Mouse (Mus musculus): ENCODE data around the gene Tmem102. TPM values are rescaled to one million over a fixed set of nuclear protein-coding genes. Genes with fewer than 3 reads are reported as not detected.

Gene Tmem102
- polyA plus RNA-seq, 1 experiment from 2014 or later: 3.1 TPM

- H3K9ac ChIP-seq (ENCODE audit: low read length): peak overlapping the region; percentile 98
- H3K27me3 ChIP-seq (ENCODE audit: control insufficient read depth, insufficient read depth, low read length): no peaks in the 10 kb centered on the region
- H3K27ac ChIP-seq (ENCODE audit: low read length): peak overlapping the region; percentile 93
- ATAC-seq (replicated peaks; ENCODE audit: extremely low read depth, insufficient read depth, low FRiP score): no peak
- no peaks in the 10 kb centered on the region for H3K36me3 ChIP-seq (ENCODE audit: control insufficient read depth, insufficient read depth)
- H3K9me3 ChIP-seq (replicated peaks; ENCODE audit: control insufficient read depth, low read length): no peaks in the 10 kb centered on the region
- WGBS: 46% methylated on average over 13 of the region's 13 CpGs
- H3K4me2 ChIP-seq (ENCODE audit: low read depth, low read length): peak overlapping the region; percentile 77
- peak overlapping the region; percentile 95 for H3K4me3 ChIP-seq (ENCODE audit: low read length)
- H3K4me1 ChIP-seq (ENCODE audit: control insufficient read depth, insufficient read depth, low read length): peaks cover 10% of the 10 kb centered on the region; the same call in 1 of the 2 replicates
These were observed 38.4 kb downstream of the Tmem102 start for GRCm38 (mm10) chr11:69766872-69767624.

- H3K4me3 ChIP-seq (ENCODE audit: low read length): peak overlapping the region; percentile 95
- peak overlapping the region; percentile 77 for H3K4me2 ChIP-seq (ENCODE audit: low read depth, low read length)
- H3K36me3 ChIP-seq (ENCODE audit: control insufficient read depth, insufficient read depth): no peaks in the 10 kb centered on the region
- no peaks in the 10 kb centered on the region for H3K9me3 ChIP-seq (replicated peaks; ENCODE audit: control insufficient read depth, low read length)
- WGBS: 1% methylated on average over 37 of the region's 37 CpGs
- peak overlapping the region; percentile 93 for H3K27ac ChIP-seq (ENCODE audit: low read length)
- H3K4me1 ChIP-seq (ENCODE audit: control insufficient read depth, insufficient read depth, low read length): peaks cover 10% of the 10 kb centered on the region; the same call in 1 of the 2 replicates
- peak; percentile 86 for ATAC-seq (replicated peaks; ENCODE audit: extremely low read depth, insufficient read depth, low FRiP score)
- peak overlapping the region; percentile 98 for H3K9ac ChIP-seq (ENCODE audit: low read length)
- no peaks in the 10 kb centered on the region for H3K27me3 ChIP-seq (ENCODE audit: control insufficient read depth, insufficient read depth, low read length)
These were observed 39.3 kb downstream of the Tmem102 start for GRCm38 (mm10) chr11:69766126-69766609.

- H3K4me3 ChIP-seq (ENCODE audit: low read length): peak within 1 kb of the TSS; percentile 95
- H3K9ac ChIP-seq (ENCODE audit: low read length): peak within 1 kb of the TSS; percentile 98
- no peaks in the 10 kb centered on the region for H3K36me3 ChIP-seq (ENCODE audit: control insufficient read depth, insufficient read depth)
- H3K4me1 ChIP-seq (ENCODE audit: control insufficient read depth, insufficient read depth, low read length): peaks cover 10% of the 10 kb centered on the region
- peak within 1 kb of the TSS; percentile 77 for H3K4me2 ChIP-seq (ENCODE audit: low read depth, low read length)
- ATAC-seq (replicated peaks; ENCODE audit: extremely low read depth, insufficient read depth, low FRiP score): peak; percentile 63
- 15% methylated on average over 50 of the region's 55 CpGs for WGBS
- H3K9me3 ChIP-seq (replicated peaks; ENCODE audit: control insufficient read depth, low read length): no peaks in the 10 kb centered on the region
- no peaks in the 10 kb centered on the region for H3K27me3 ChIP-seq (ENCODE audit: control insufficient read depth, insufficient read depth, low read length)
- peak within 1 kb of the TSS; percentile 93 for H3K27ac ChIP-seq (ENCODE audit: low read length)
These were observed 40.0 kb downstream of the Tmem102 start, which contains the start of gene Zbtb4 for GRCm38 (mm10) chr11:69765221-69766125. TSS of gene Zbtb4 (plus strand) at chr11:69765912.

GRCm38 (mm10) chr11:69763551-69763950 is 41.9 kb downstream of the Tmem102 start:
- Histone ChIP-seq H3K27me3 (ENCODE audit: control insufficient read depth, insufficient read depth, low read length) (no peaks in the 10 kb centered on the region), H3K9ac (ENCODE audit: low read length) (no peak overlapping the region), H3K4me1 (ENCODE audit: control insufficient read depth, insufficient read depth, low read length) (peaks cover 21% of the 10 kb centered on the region), H3K27ac (ENCODE audit: low read length) (no peak overlapping the region), H3K4me3 (ENCODE audit: low read length) (no peak overlapping the region), H3K36me3 (ENCODE audit: control insufficient read depth, insufficient read depth) (no peaks in the 10 kb centered on the region), H3K9me3 (replicated peaks; ENCODE audit: control insufficient read depth, low read length) (no peaks in the 10 kb centered on the region), H3K4me2 (ENCODE audit: low read depth, low read length) (no peak overlapping the region)
- ATAC-seq (replicated peaks; ENCODE audit: extremely low read depth, insufficient read depth, low FRiP score): no peak
- WGBS: 74% methylated on average over 7 of the region's 7 CpGs

- peaks cover 27% of the 10 kb centered on the region for H3K4me1 ChIP-seq (ENCODE audit: control insufficient read depth, insufficient read depth, low read length)
- no peak within 1 kb of the TSS for H3K9ac ChIP-seq (ENCODE audit: low read length)
- no peaks in the 10 kb centered on the region for H3K36me3 ChIP-seq (ENCODE audit: control insufficient read depth, insufficient read depth)
- 61% methylated on average over 1 of the region's 1 CpGs for WGBS
- H3K27ac ChIP-seq (ENCODE audit: low read length): no peak within 1 kb of the TSS
- no peak within 1 kb of the TSS for H3K4me3 ChIP-seq (ENCODE audit: low read length)
- no peak within 1 kb of the TSS for H3K4me2 ChIP-seq (ENCODE audit: low read depth, low read length)
- no peak for ATAC-seq (replicated peaks; ENCODE audit: extremely low read depth, insufficient read depth, low FRiP score)
- no peaks in the 10 kb centered on the region for H3K9me3 ChIP-seq (replicated peaks; ENCODE audit: control insufficient read depth, low read length)
- no peaks in the 10 kb centered on the region for H3K27me3 ChIP-seq (ENCODE audit: control insufficient read depth, insufficient read depth, low read length)
These were observed 43.6 kb downstream of the Tmem102 start, which contains the start of gene Slc35g3 for GRCm38 (mm10) chr11:69761868-69762267. TSS of gene Slc35g3 (minus strand) at chr11:69761968.

- Histone ChIP-seq H3K27me3 (ENCODE audit: control insufficient read depth, insufficient read depth, low read length) (no peaks in the 10 kb centered on the region), H3K4me1 (ENCODE audit: control insufficient read depth, insufficient read depth, low read length) (peaks cover 30% of the 10 kb centered on the region), H3K27ac (ENCODE audit: low read length) (no peak overlapping the region), H3K9ac (ENCODE audit: low read length) (no peak overlapping the region), H3K4me3 (ENCODE audit: low read length) (no peak overlapping the region), H3K9me3 (replicated peaks; ENCODE audit: control insufficient read depth, low read length) (no peaks in the 10 kb centered on the region), H3K4me2 (ENCODE audit: low read depth, low read length) (no peak overlapping the region), H3K36me3 (ENCODE audit: control insufficient read depth, insufficient read depth) (no peaks in the 10 kb centered on the region)
- ATAC-seq (replicated peaks; ENCODE audit: extremely low read depth, insufficient read depth, low FRiP score): no peak
- 97% methylated on average over 7 of the region's 7 CpGs for WGBS
These were observed 44.6 kb downstream of the Tmem102 start for GRCm38 (mm10) chr11:69760901-69761200.

GRCm38 (mm10) chr11:69760160-69760900 is 45.1 kb downstream of the Tmem102 start:
- no peak for ATAC-seq (replicated peaks; ENCODE audit: extremely low read depth, insufficient read depth, low FRiP score)

GRCm38 (mm10) chr11:69758971-69759721 is 46.3 kb downstream of the Tmem102 start:
- H3K4me3 ChIP-seq (ENCODE audit: low read length): peak overlapping the region; percentile 78
- WGBS: under 1% methylated on average over 37 of the region's 37 CpGs
- H3K36me3 ChIP-seq (ENCODE audit: control insufficient read depth, insufficient read depth): no peaks in the 10 kb centered on the region
- peak overlapping the region; percentile 88 for H3K4me2 ChIP-seq (ENCODE audit: low read depth, low read length)
- H3K27ac ChIP-seq (ENCODE audit: low read length): peak overlapping the region; percentile 99
- no peaks in the 10 kb centered on the region for H3K27me3 ChIP-seq (ENCODE audit: control insufficient read depth, insufficient read depth, low read length)
- no peaks in the 10 kb centered on the region for H3K9me3 ChIP-seq (replicated peaks; ENCODE audit: control insufficient read depth, low read length)
- H3K9ac ChIP-seq (ENCODE audit: low read length): peak overlapping the region; percentile 83
- peak; percentile 85 for ATAC-seq (replicated peaks; ENCODE audit: extremely low read depth, insufficient read depth, low FRiP score)
- H3K4me1 ChIP-seq (ENCODE audit: control insufficient read depth, insufficient read depth, low read length): peaks cover 38% of the 10 kb centered on the region

More at GRCm38 (mm10) chr11:69760160-69760900, 45.1 kb downstream of the Tmem102 start:
- Histone ChIP-seq H3K27ac (ENCODE audit: low read length) (peak overlapping the region; percentile 99), H3K4me3 (ENCODE audit: low read length) (no peak overlapping the region), H3K4me2 (ENCODE audit: low read depth, low read length) (peak overlapping the region; percentile 88), H3K4me1 (ENCODE audit: control insufficient read depth, insufficient read depth, low read length) (peaks cover 33% of the 10 kb centered on the region), H3K9me3 (replicated peaks; ENCODE audit: control insufficient read depth, low read length) (no peaks in the 10 kb centered on the region), H3K27me3 (ENCODE audit: control insufficient read depth, insufficient read depth, low read length) (no peaks in the 10 kb centered on the region), H3K36me3 (ENCODE audit: control insufficient read depth, insufficient read depth) (no peaks in the 10 kb centered on the region), H3K9ac (ENCODE audit: low read length) (peak overlapping the region; percentile 34; the same call in 1 of the 2 replicates)
- 80% methylated on average over 14 of the region's 14 CpGs for WGBS

Measured in heart, embryonic 16.5 days (tissue).